Mouse (Mus musculus): ENCODE data around the gene Ctu1. TPM values are rescaled to one million over a fixed set of nuclear protein-coding genes. Genes with fewer than 3 reads are reported as not detected.
"Not testable (repeated sequence)": the region's sequence is repeated elsewhere in the genome, so short reads cannot be mapped to it uniquely, and the experiment has no call there.

The Ctu1 gene
- total RNA-seq (2022): 10 to 100 TPM in 1 of 4 experiments, 1 to 10 TPM in 3; 7.5 to 12.3 (median 9.8) TPM

DNA sequence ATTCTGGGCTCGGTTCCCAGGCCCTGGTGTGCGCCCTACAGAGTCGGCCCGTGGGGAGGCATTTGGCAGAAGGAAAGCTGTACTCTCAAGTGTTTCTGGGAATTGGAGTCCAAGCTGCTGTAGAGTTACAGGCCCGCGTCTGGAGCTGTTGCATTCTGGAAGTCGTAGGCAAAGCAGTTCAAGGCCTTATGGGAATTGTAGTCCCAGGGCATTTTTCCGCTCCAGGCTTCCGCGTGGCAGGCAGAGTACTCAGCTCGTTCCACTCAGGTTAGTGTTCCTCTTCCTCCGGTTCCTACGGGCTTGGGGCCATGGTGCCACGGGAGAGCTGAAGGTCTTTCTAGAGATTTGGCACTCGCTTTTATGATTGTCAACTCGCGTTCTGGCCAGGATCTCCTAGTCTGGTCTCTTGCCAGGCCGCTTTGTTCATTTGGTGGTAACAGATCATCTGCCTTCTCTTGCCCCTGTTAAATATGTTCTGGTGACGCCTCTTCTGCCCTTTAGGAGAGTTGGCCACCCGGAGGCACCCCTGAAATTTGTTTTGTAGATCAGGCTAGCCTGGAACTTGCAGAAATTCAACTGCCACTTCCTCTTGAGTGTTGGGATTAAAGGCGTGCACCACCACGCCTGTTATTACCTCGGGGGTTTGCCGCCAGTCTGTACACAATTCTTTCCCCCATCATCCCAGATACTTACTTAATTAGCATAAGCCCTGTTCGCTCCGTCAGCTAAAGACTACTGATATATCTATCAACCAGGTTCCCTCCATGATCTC is at the start of gene Ctu1:
Gene Ctu1, plus strand, starts transcription at position 208 of the 772 bp plus-strand sequence.
- peak; percentile 93 to 95 for DNase-seq (ENCODE audit: low spot score in 2 of 2)

DNA sequence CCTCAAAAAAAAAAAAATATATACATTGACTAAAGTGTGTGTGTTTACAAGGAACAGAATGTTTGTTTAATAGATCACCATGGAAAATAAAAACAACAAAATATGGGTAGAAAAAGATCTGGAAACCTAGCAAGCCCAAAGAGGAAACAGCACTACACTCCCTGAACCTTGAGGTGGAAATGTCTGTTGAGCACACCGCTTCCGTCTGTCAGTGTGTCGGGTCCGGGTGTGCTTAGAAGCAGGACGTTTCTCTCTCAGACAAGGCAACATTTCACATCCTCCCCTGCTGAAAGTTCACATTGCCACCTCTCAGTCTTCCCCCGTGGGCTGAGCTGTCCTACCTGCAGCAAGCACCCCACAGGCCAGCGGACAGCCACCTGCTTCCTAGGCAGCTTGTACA is 48.9 kb upstream of the Ctu1 start:
- DNase-seq (ENCODE audit: low spot score in 2 of 2): no peak

DNA sequence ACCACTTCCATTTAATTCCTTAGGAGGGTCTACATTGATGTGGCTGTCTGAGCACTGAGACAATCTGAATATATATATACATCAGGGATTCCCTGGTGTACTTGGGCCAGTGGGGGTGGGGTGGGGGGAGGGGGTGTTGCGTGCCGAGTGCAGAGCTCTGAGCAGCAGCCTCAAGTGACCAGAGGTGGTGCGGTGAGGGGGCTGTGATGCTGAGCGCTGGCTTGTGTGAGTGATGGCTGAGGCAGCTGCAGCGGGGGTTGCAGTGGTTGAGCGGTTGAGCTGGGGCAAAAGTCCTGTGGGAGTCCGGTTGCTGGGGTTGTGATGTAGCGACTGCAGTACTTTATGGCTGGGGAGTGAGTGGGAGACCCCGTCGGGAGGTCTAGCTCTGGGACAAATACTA is 48.0 kb upstream of the Ctu1 start:
- DNase-seq (ENCODE audit: low spot score in 2 of 2): no peak

DNA sequence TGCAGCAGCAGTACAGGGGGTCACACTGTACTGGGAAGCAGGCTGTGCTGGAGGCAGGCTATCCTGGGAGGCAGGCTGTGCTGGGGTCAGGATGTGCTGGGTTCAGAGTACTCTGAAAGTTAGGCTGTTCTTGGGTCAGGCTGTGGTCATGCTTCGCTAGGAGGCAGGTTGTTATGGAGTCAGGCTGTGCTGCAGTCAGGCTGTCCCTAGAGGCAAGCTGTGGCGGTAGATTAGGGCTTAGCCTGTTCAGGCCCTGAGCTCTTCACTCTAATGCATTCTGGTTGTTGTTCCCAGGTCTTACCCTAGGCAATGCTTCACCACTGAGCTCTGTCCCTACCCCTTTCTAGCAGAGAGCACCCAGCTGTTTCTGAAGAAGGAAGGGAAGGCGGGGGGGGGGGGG is 46.8 kb upstream of the Ctu1 start:
- DNase-seq (ENCODE audit: low spot score in 2 of 2): no peak

DNA sequence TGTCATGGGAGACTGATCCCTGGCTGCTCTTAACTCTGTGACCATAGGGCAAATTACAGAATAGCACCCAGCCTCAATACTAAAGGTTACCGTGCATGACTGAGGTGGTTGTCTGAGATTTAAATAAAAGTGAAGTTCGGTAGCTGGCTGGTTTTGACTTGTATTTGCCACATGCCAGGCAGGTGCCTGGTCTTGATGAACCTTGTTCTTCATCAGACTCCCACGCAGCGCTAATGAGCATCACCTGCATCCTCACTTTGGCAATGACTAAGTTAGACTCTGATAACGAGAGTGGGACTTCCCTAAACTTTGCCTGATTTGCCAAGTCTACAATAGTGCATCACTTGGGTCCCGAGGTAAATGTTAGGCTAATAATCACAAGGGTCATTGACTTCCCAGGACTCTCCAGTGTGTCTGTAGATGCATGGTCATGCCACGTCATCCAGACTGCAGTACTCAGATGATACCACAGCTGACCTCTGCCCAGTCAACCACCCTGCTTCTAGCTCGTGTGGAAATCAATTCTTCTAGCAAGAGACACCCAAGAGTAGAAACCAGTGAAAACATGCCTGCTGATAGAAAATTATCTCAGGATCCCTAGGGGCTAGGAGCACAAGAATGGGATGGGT is 45.9 kb upstream of the Ctu1 start:
- no peak for DNase-seq (ENCODE audit: low spot score in 2 of 2)

DNA sequence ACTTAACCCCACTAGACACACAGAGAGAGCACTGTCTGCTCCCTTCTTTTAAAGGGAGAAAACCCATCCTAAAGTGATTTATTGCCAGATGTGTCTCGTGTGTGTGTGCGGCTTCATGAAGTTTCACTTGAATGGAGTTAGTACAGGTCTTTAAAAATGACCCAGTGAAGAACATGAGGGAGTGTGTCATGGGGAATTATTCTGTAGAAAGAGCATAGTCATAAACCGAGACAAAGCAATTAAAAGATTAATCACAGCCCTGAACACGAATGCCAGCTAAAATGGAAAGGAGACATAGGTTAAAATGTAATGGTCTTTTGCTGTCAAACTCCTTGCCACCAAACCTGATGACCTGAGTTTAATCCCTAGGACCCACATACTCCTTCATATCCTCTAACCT is 37.9 kb upstream of the Ctu1 start:
- no peak for DNase-seq (ENCODE audit: low spot score in 2 of 2)

DNA sequence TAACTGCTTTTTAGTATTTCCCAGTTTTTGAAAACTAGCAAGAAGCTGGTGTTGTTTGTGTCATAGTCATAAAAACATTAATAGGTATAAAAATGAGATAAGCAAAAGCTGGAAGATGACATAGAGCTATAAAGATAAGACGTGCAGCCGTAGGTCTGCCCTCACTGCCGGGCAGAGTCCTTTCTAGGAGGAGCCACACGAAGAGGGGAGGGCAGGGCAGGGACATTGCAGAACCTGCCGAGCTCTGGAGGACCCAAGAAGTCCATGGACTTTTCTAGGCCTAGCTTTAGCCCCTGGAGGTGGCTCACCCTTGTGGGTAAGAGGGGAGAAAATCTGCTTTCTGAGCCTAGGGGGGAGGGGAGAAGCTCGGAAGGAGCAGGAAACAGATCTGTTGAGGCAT is 37.3 kb upstream of the Ctu1 start, which contains the start of gene Ceacam18:
Gene Ceacam18, plus strand, starts transcription at position 208 of the 400 bp plus-strand sequence.
- no peak for DNase-seq (ENCODE audit: low spot score in 2 of 2)

DNA sequence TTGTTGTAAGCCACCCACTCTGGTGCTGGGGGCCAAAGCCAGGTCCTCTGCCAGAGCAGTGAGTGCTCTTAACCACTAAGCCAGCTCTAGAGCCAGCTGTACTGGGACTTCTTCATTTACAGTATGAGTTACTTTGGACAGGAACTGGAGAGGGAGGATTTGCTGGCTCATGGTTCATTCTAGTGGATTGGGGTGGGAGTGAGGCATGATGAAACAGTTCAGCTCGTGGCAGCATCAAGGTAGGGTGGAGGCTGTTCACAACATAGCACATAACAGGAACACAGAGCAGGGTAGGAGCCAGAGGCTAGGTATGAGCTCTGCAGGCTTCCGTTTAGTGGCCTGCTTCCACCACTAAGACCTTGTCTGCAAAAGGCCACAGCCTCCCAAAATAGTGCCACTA is 35.6 kb upstream of the Ctu1 start:
- no peak for DNase-seq (ENCODE audit: low spot score in 2 of 2)

DNA sequence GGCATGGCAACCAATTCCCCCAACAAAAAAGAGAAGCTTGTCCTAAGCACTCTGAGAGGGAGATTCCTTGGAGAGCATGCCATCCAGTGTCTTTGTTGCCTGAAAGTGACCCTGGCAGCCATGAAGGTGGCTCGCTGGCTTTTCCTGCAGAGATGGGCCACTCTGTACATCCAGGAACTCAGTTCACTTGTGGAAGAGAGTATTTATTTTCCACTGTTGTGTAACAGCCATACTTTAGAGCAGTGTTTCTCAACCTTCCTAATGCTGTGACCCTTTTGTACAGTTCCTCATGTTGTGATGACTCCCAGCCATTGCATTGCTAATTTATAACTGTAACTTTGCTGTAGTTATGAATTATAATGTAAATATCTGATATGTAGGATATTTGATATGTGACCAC is 34.7 kb upstream of the Ctu1 start:
- no peak for DNase-seq (ENCODE audit: low spot score in 2 of 2)

DNA sequence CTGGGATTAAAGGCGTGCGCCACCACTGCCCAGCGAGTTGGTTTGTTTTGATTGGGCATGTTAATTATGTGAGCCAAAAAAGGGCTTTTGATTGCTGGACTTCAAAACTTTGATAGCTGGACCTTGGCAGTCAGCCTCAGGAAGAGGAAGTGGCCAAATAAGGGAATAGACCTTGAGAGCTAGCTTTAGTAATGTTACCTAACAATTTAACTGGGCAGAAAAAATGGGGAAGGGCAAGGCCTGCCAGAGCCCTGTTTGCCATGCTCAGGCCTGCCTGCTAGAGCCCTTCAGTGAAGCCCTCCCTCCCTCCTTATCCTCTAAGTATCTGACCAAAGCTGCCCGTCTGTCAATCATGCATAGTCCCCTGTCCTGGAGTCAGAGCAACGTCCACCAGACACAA is 29.2 kb upstream of the Ctu1 start:
- no peak for DNase-seq (ENCODE audit: low spot score in 2 of 2)

DNA sequence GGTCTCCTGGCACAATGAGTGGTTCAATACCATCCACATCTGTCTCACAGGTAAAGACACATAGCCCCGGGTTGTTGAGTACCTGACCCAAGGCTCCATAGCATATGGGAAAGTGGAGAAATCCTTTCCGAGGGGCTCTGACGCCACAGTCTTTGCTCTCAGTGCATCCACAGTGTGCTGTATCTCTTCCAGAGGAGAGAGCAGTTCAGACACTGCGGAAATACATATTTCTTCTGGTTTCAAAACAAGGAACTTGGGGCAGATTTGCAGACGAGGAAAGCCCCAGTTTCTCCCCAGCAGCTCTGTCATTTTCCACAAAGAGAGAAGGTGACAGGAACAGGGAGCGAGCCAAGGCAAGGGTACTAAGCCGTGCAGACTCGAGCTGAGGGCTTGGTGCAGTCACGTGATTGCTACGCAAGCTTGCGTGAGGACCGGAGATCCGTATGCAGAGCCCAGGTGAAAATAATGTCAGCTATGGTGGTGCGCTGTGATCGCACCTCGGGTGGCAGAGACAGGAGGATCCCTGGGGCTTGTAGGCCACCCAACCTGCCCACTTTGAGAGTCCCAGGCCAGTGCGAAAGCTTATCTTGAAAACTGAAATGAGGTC is 28.7 kb upstream of the Ctu1 start:
- no peak for DNase-seq (ENCODE audit: low spot score in 2 of 2)

DNA sequence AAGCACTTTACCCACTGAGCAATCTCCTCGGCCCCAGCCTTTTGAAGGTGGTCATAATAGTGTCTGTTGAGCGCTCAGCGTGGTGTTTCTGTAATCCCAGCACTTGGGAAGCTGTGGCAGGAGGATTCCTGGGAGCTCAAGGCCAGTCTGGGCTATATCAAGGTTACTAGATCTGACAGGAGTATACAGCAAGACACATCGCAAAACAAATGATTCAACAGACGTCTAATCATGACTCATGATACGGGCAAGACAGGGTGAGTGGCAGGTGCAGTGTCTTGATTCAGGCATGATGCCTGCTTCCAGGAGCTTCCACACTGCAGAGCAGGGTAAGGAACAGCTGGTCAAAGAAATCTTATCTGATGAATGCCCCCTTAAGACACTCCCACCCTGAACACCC is 19.1 kb upstream of the Ctu1 start:
- DNase-seq (ENCODE audit: low spot score in 2 of 2): no peak

DNA sequence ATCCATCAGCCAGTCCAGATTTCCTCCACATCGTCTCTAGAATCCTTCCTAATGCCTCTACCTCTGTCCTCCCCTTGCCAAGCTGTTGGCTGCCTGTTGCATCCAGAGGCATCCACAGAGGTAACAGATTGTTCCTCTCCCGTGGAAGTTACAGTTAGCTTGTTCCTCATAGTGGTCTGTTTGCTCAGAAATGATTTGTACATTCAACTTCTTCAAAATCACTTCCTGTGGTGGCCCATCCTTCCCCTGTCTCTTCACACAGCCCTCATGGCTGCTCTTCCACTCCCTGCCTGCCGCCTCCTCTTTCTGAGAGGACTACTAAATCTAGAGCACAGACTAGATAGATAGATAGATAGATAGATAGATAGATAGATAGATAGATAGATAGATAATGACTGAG is 17.3 kb upstream of the Ctu1 start:
- DNase-seq (ENCODE audit: low spot score in 2 of 2): no peak

DNA sequence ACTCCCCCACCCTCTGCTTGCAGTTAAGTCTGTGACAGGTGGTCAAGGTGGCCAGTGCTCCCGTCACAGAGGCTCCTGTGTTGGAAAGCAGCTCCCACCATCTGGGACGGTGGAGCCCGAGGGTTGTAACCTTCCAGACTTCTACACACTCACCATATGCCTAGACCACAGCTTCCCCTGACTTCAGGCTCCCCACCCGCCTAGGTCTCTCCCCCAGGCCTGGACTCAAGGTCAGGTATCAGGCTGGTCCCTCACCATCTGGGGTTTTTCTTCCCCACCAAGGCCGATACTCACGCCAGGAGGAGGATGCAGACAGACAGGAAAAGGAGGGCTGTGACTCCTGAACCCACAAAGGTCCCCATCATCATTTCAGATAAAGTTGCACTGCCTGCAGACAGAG is 15.6 kb upstream of the Ctu1 start:
- DNase-seq (ENCODE audit: low spot score in 2 of 2): no peak

DNA sequence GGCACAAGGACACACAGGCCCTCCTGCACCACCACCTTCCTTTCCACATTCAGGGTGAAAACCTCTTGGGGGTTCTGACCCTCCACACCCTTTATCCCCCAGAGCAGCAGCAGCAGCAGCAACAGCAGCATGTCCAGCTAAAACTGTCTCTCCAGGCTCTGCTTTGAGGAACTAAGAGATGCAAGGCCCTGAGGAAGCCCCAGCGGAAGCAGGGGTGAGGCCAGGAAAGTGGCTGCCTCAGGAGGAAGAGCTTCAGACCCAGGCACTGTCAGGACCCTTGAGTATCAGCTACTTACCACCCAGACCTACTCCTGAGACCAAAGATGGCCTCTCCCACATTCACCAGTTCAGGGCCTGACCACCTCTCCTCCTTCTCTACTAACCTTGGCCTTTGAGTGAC is 11.8 kb upstream of the Ctu1 start, which contains the start of gene Siglece:
Gene Siglece, minus strand, starts transcription at position 160 of the 400 bp plus-strand sequence.
- DNase-seq (ENCODE audit: low spot score in 2 of 2): no peak

DNA sequence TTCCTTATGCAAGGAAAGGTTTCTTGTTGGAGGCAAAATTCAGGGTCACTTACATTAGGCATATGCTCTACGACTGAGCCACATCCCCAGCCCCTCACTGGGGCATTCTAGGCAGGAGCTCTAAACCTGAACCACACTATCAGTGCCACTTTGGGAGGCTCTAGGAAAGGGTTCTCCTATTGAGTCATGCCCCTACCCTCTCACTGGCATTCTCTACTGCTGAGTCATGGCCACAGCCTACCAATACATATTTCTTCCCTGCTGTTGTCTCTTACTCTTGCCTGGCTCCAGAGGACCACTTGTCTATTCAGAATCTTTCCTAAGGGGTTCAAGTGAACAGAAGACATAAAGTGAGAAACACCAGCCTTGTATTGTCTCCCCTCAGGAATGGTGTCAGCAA is 9.0 kb upstream of the Ctu1 start:
- DNase-seq (ENCODE audit: low spot score in 2 of 2): no peak

DNA sequence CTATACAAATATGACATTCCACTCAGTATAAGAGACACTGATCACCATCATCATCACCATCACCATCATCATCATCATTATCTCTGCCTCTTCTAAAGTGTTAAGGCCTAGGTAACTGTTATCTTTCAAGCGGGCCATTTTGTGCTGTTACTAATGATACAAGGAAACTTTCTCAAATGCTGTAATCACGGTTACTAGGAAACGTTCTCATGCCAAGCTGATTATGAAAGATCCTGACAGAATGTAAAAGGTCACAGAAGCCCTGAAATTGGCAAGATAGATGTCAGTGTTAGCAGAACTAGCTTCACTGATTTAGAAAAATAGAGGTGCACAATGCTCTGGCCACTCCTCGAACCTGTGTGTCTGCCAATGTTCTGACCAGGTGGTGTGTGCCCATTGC is 4.6 kb upstream of the Ctu1 start:
- DNase-seq (ENCODE audit: low spot score in 2 of 2): not testable (repeated sequence)

DNA sequence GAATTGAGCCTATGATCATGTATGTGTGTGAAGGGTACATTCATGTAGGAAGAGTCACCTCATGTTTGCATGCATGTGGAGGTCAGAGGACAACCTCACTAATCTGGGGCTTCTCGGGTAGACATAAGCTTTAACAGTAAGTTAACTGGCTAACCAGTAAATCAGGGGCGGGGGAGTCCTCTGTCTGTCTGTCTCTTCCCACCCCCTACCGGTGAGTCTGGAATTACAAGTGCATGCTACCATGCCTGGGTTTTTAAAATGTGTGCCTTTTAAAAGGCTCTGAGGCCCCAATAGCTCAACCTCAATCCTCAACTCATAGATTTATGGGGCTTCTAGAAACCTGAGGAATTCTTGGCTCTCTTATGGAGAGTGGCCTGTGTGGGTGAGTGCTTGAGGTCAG is 3.2 kb upstream of the Ctu1 start:
- no peak for DNase-seq (ENCODE audit: low spot score in 2 of 2)

DNA sequence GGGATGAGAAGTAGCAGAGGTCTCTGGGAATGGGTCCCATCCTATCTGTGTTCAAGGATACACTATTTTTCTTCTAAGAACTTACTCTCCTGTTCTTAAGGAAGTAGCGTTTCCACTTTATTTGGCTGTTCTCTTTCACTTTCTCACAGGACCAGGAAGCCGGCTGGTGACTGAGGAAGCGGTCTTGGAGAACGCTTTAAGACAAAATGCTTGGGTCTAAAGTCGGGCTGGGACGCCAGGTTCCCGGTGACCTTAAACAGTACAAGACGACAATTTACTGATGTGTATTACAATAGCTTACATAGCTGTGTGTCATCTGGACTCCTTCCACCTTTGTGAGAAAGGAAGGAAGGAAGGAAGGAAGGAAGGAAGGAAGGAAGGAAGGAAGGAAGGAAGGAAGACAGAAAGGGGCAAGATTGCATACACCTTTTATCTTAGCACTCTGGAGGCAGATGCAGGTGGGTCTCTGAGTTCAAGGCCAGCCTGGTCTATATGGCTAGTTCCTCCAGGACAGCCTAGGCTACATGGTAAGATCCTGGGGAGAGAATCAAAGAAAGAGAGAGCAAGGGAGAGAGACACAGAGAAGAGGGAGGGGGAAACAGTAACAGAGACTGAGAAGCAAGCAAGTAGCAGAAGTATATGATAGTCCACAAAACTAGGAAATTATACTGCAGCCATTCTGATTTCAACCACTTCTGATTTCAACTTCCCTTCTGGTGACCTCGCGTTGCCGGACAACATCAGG is 580 bp upstream of the Ctu1 start:
- no peak for DNase-seq (ENCODE audit: low spot score in 2 of 2)

DNA sequence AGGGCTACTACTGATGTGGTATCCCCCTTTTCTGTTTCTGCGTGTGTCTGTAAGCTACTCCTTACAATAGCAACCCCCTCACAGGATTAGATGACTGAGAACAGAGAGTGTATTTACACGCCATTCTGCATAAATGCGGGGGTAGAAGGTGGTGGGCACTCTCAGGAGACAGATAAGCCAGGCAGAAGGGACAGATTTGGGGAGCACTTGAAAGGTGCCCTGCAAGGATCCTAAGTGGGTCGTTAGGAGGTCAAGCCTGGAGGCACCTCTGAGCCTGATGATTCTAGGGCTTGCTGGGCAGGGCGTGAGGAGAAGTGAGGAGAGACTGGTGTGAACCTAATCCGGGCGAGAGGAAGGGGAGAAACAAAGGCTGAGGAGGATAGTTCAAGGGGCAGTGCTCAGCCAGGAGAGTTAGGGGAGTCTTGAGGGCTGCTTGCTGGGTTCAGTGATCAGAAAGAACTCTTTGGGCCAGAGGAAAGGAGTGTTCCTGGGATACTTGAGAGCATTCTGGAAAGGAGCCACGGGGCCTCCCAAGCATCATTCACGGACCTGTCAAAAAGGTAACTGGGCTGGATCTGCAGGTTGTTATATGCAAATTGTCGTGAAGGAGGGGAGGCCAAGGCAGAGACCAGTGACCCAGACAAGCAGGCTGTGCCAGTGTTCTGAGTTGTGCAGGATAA is 905 bp downstream of the Ctu1 start:
- no peak for DNase-seq (ENCODE audit: low spot score in 2 of 2)

DNA sequence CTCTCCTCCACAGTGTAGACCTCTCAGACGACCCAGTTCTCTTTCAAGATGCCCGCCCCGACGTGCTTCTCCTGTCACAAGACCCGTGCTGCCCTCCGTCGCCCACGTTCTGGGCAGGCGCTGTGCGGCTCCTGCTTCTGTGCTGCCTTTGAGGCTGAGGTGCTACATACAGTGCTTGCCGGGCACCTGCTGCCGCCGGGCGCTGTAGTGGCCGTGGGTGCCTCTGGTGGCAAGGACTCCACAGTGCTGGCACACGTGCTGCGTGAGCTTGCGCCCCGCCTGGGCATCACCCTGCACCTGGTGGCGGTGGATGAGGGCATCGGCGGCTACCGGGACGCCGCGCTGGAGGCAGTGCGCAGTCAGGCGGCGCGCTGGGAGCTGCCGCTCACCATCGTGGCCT is 3.3 kb downstream of the Ctu1 start:
- DNase-seq (ENCODE audit: low spot score in 2 of 2): no peak
